Mouse (Mus musculus): ENCODE measurements at regions not wholly inside any gene's neighbourhood (a gene's known extent, or its start where the extent isn't known, plus 50 kb on each side); places are given as distances from the start of the nearest gene placed in this dataset.

- no peak for TF ChIP-seq EP300 (IDR thresholded peaks at IDR 0.05; ENCODE audit: insufficient read depth, low read depth, low read length)
- no peak for TF ChIP-seq POLR2A (IDR thresholded peaks at IDR 0.05; ENCODE audit: insufficient read depth, low read depth, low read length)
- TF ChIP-seq CTCF (IDR thresholded peaks at IDR 0.05) = no peak
Observed at GRCm38 (mm10) chr17:67499783-67500641, 132.5 kb downstream of the Lrrc30 start.
